14 mouse cellular contexts compared by ENCODE assay signal in the genomic region with DNA sequence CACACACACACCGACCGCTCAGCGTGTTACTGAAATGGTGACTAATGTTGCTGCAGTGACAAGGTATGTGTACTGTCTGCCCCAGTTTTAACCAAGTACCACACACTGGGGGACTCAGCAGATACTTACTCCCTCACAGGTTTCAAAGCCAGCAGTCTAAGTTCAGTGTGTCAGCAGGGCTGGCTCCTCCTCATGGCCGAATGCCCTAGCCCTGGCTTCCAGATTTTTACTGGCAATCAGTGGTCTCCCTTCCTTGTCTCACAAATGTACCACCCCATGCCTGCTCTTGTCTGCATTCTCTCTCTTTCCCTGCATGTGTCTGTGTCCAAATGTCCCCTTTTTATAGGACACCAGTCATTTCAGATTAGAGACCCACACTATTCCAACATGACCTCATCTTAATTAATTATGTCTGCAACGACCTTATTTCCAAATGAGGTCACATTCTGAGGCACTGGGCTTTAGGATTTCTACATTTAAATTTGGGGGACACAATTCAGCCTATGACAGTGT.
"Had no signal": no experiment of that assay in that cellular context is flagged by ENCODE, and none has a peak within 500 bp of the region (broad histone marks: within the 10 kb centered on the region; RNA-seq: fewer than 3 reads in every experiment).

No protein-coding gene starts in this region.

- DNase-seq: gastrocnemius, postnatal 14 days; gastrocnemius, postnatal 36 days; heart, adult 11 months; heart, adult 2 months; heart, postnatal 14 days; heart, postnatal 36 days; kidney, adult 11 months; kidney, adult 2 months; kidney, adult 9 months; kidney, postnatal 14 days; kidney, postnatal 36 days; layer of hippocampus, adult 9-11 months; liver; liver, embryonic 13.5 days had no signal
